Mouse (Mus musculus) testis, adult 2 months (tissue): ENCODE measurements at regions not wholly inside any gene's neighbourhood (a gene's known extent, or its start where the extent isn't known, plus 50 kb on each side); places are given as distances from the start of the nearest gene placed in this dataset.

Source experiments
- CTCF ChIP-seq: fragments of 200-500 bp; IDR thresholded peaks from 2 replicates; pipeline ENCODE4 v1.5.1; 2012; ENCODE audit warnings: low read depth, mild to moderate bottlenecking, inconsistent platforms, low read length, moderate library complexity; ENCODE audit not compliant: control insufficient read depth, insufficient read depth, insufficient replicate concordance
- POLR2A ChIP-seq: fragments of 200-500 bp; IDR thresholded peaks from 2 replicates; pipeline ENCODE4 v1.6.1; 2012; ENCODE audit warnings: low read depth, mild to moderate bottlenecking, inconsistent platforms, low read length, moderate library complexity; ENCODE audit not compliant: control insufficient read depth

DNA sequence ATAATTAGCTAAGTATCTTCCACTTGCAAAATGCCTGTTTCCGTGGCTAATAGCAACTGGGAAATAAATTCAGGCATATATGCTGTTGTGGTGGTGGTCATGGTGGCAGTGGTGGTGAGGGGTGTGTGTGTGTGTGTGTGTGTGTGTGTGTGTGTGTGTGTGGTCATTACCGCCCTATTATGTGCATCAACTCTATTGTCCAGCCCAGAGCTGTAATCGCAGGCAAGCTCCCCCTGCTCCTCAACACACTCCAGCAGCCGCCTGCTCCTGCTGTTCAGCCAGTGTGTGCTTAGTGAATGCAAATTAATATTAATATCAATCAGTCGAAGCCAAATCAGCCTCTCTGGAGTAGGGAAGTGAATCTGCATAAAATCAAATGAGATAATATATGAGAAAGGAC is 152.9 kb upstream of the Zic3 start:
- TF ChIP-seq CTCF (no peak), POLR2A (no peak)
